Mouse (Mus musculus) heart, postnatal 10 days (tissue): ENCODE measurements around the gene Adk. TPM values are rescaled to one million over a fixed set of nuclear protein-coding genes. Genes with fewer than 3 reads are reported as not detected.
A peak's percentile ranks its signal among the peaks of the same experiment; 100 is the strongest.

Source experiments
- DNase-seq, 2 experiments: peaks; one replicate each; pipeline ENCODE4 v3.0.0; 2021
- intact Hi-C: fragments of 180-260 bp; cut with DNase I; formaldehyde crosslinking; loops from one replicate; pipeline ENCODE4 v1.15.1; 2025
- total RNA-seq, 2 experiments: library from RNA; stranded (reverse); gene quantifications; 2 replicates each; pipeline ENCODE4 v1.2.3; 2021

Gene Adk
- 100 to 1,000 TPM; 157 to 165 TPM for total RNA-seq

DNA sequence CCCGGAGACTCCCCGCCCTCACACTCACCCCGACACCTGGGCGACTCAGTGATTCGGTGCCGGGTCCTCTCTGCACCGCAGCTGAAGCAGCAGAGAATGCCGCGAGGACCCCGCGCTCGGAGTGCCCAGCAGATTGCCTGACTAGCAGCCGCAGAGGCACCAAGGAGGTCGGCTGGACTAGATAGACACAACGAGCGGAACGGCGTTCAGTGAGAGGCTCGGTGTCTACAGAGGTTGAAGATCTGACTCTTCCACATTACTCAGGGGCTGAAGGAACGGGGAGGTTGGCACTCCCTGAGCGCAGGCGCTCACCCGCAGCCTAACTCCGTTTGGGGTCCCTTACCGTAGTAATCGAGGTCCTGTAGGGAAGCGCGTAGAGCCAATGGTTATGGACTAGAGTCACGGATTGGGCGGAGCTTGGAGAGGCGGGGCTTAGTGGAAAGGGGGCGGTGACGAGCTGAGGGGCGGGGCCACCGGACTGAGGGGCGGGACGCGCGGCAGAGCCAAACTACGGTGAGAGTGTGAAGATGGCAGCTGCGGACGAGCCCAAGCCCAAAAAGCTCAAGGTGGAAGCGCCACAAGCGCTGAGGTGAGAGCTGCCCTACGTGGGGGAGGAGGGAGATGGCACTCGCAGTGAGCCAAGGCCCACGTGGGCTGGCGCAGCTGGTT is at the start of gene Adk, which contains the start of gene Ap3m1:
Gene Adk, plus strand, starts transcription at position 463 of the 669 bp plus-strand sequence.
Gene Ap3m1, minus strand, starts transcription at position 397 of the 669 bp plus-strand sequence.
- DNase-seq = peak; percentile 96 to 97
- intact Hi-C loops = loop anchor here (2.0 to 10.0 kb wide), 2 partner anchors 63 to 693 kb away; no protein-coding TSS in a partner anchor

DNA sequence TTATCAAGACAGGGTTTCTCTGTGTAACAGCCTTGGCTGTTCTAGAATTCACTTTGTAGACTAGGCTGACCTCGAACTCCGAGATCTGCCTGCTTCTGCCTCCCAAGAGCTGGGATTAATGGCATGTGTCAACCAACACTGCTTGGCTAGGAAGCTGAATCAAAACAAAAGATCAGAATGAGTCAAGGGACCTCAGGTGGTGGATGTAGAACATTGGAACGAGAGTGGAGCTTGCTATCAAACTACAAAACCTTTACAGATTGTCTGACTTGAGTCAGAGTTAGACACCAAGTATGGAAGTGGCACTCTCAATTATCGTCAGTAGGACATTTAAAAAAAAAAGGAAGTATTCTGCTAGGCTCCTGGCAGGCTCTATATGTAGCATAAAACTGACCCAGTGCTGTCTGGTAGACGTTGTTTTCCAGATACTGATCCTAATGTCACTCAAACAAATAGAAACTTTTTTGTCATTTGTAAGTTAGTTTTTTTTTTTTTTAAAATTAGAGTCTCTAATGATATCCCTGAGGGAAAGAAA is 38.5 kb upstream of the Adk start:
- intact Hi-C loops = no loop called here
- no peak for DNase-seq

DNA sequence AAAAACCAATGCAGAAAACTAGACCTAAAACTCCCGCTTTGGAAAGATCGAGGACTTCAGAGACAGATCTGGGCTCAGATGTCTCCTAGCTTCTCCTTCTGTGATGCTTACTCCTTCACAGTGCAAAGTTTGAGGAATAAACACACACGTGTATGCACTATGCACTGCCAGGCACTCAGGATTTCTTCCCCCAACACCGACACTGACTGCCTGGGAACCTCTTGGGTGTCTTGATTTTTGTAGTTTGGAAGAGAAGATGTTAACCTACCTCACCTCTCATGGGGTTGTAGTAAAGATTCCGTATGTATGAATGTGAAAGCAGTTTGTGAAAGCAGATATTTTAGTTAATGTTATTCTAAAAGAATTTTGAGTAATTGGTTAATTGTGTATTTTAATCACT is 34.5 kb upstream of the Adk start:
- no peak for DNase-seq
- intact Hi-C loops = no loop called here

DNA sequence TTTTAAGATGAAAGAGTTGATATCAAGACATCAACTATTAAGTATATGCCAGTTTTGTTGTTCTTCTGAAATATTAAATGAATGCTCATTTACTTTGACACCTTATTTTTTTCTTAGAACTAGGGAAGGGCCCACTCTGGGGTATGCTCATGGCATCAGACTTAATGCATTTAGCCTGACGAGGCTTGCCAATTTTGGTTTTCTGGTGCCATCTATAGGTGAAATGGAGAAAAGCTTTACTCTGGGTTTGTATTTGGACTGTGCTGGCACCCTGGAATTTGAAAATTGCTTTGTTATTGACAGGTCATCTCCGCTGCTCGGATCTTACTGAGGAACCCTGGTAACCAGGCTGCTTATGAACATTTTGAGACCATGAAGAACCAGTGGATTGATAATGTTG is 33.4 kb upstream of the Adk start:
- intact Hi-C loops = no loop called here
- peak; percentile 23 to 36 for DNase-seq

DNA sequence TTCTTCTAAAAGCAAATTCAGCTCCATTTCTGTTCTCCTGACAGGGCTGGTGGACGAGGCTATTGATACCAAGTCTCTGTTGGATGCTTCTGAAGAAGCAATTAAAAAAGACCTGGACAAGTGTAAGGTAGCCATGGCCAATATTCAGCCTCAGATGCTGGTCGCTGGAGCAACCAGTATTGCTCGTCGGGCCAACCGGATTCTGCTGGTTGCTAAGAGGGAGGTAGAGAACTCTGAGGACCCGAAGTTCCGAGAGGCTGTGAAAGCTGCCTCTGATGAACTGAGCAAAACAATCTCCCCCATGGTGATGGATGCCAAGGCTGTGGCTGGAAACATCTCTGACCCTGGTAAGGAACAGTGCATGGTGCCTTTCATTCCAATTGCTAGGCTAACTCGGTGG is 31.9 kb upstream of the Adk start:
- intact Hi-C loops = no loop called here
- no peak for DNase-seq

DNA sequence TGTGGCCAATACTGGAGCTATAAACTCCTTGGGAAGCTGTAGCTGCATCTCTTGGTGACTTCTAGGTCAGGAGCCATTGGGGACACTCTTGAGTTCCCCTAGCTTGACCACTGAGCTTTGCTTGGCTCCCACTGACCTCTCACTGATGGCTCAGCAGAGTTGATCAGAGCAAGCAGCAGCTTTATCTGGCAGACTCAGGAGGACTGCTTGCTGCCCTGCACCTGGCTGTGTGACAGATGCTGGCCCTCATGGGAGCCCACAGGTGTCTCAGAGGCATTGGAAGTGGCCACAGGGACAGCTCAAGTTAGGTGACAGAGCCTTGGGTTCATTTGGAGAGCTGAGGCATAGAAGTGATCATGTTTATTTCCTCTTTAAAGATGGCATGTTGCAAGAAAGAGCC is 24.8 kb upstream of the Adk start:
- DNase-seq = no peak
- intact Hi-C loops = no loop called here

DNA sequence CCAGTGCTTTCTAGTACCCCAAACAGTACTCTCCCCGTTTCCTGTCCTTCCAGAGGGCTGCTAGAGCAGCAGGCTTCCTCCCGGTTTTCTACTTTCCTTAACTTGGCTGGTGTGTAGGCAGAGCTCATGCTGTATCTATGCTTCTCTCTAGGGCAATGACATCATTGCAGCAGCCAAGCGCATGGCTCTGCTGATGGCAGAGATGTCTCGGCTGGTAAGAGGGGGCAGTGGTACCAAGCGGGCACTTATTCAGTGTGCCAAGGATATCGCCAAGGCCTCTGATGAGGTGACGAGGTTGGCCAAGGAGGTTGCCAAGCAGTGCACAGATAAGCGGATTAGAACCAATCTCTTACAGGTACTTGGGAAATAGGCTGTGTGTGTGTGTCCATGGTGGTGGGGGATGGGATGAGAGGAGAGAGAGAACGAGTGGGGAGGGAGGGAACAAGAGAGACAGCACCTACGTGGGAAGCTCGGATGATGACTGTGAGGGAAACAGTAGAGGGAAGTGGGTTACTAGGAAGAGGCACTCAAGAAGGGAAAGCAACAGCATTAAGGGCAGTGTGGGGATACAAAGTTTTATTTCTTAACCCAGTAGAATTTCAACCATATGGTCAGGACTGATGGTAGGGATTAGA is 23.2 kb upstream of the Adk start:
- intact Hi-C loops = no loop called here
- no peak for DNase-seq

DNA sequence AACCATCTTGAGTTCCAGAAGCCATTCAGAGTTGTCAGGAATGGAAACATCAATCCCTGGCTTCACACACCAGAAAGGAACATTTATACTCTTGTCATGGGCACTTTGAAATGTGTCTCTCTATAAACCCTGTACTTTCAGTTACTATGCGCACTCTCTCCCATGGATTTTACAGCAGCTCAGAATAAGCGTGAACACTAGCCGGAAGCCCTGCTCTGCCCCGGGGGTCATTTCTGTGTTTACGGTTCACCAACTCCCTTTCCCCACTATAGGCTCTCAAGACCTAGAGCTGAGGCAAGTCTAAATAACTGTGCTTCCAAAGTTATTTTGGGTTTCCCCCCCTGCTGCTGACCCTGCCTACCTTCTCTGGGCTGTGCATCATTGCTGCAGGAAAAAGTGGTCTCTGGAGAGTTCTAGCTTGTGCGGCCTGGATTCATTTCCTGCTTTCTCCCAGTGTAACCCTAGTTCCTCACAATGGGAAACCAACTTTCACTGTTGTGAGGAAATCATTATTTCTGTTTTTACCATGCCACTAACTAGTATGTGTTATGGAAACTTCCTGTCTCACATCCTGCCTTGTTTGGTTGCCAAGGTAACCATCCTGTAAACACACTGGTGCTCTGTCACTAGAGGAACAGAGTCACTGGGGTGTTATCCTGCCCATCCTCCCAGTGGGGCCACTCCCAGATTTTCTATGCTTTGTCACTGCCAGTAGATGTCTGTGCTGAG is 20.4 kb upstream of the Adk start:
- DNase-seq = peak; percentile 76 to 81
- intact Hi-C loops = loop anchor here (2.0 kb wide), 1 partner anchor 19 kb away; no protein-coding TSS in a partner anchor

DNA sequence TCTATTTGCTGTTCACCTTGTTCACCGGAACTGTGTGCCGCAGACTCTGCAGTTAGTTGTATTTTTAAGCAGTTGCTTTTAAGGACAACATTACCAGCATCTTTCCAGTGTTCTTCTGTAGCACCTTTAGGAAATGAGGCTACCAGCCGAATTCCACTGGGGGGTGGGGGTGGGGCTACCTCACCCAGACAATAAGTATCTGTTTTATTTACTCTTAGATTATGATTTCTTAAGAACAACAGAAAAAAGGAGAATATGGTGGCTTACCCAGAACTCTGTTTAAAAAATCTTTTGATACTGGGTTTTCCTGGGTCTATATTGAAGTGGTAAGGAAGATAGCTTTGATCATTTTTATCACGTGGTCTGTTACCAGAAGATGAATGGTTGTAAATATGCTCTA is 18.1 kb upstream of the Adk start:
- no peak for DNase-seq
- intact Hi-C loops = no loop called here

DNA sequence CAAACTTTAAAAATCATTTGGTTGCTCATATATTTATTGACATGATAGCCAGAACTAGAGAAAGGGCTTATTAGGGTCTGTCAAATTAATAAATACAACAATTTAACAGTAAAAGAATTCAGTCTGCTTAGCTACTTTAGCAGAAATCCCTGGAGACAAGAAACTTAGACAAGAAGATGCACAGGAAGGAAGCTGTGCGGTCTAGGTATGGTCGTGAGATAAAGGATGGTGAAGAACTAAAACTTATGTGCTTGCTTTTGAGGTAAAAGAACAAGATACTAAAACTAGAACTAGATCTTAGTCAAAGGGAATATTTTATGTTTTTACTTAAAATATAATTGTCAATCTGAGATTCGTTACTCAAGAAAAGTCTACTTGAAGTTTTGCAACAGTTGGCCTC is 17.6 kb upstream of the Adk start:
- no peak for DNase-seq
- intact Hi-C loops = no loop called here

DNA sequence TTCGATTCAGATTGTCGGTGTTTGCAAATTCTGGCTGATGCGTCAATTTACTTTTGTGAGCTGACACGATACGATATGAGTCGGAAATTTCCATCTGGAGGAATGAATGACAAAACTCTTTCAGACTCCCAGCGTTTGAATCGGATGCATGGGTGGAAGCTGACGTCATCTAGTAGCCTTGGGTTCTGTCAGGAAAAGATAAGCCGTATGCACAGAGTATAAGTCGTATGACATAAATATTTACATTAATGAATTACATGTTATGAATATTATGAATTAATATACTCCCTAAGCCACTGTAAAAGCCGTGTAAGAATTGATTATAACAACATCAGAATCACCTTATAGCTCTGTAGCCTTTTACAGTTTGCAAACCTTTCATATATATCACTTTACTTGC is 13.3 kb upstream of the Adk start:
- intact Hi-C loops = no loop called here
- no peak for DNase-seq

DNA sequence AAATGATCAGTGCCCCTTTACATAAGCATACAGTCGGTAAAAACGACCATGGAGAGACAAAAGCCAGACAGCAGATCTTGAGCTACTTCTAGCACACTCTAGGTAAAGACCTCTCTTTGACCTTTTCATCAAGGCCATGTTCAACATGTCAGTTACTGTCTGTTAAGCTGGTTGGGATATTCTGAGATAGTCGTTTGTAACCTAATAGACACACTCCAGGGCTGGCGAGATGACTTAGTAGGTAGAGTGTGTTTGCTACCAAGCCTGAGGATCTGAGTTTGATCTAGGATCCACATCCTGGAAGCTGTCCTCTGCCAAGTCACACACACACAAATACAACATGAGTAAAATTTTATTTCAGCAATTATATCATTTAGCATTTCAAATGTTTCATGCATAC is 12.8 kb upstream of the Adk start:
- DNase-seq = no peak
- intact Hi-C loops = no loop called here

DNA sequence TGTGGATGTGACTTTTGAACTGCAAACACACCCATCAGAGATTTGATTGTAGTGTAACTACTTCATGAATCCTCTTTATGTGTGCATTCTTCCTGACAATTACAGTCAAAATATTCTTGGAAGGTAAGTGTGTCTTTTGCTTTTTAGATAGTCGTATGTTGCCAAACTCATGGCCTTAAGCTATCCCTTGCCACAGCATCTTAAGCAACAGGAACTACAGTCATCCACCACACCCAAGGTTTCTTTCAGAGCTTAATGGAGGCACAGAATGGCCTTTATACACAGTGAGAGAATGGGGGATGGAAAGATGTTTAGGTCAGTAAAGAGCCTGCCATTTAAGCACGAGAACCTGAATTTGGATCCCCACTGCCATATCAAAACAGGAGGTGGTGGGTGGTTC is 4.5 kb upstream of the Adk start:
- no peak for DNase-seq
- intact Hi-C loops = no loop called here

DNA sequence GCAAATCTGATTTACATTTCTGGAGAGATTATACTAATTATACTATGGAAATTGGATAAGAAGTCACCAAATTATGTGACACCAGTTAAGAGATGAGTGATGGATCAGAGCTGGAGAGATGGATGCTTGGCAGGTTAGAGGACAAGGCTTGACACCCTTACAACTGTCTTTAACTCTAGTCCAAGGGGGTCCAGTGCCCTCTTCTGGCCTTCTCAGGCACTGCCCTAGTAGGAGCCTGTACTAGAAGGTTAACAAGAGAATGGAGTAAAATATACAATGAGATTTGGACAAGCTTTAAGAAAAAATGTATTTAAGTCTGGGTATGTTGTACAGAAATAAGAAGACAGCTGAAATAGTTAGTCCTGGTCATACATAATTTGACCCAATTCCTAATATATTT is 3.5 kb upstream of the Adk start:
- intact Hi-C loops = no loop called here
- peak; percentile 48 to 61 for DNase-seq

DNA sequence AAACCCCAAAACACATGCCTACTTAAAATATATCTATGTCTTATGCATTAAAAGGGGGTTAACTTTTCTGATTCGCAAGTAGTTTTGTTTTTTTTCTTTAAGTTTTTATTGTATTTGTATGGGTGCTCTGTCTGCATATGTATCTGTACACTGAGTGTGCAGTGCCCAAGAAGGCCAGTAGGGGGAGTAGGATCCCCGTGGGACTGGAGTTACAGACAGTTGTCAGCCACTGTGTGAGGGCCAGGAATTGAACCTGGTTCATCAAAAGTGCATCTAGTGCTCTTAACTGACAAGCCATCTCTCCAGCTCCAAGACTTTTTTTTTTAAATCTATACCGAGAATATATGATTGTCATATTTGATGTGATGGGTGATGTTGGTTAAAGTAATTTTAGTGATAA is 1.6 kb upstream of the Adk start:
- DNase-seq = peak in 1 of 2 experiments; percentile 43
- intact Hi-C loops = loop anchor here (2.0 to 10.0 kb wide), 2 partner anchors 18 to 694 kb away; no protein-coding TSS in a partner anchor

DNA sequence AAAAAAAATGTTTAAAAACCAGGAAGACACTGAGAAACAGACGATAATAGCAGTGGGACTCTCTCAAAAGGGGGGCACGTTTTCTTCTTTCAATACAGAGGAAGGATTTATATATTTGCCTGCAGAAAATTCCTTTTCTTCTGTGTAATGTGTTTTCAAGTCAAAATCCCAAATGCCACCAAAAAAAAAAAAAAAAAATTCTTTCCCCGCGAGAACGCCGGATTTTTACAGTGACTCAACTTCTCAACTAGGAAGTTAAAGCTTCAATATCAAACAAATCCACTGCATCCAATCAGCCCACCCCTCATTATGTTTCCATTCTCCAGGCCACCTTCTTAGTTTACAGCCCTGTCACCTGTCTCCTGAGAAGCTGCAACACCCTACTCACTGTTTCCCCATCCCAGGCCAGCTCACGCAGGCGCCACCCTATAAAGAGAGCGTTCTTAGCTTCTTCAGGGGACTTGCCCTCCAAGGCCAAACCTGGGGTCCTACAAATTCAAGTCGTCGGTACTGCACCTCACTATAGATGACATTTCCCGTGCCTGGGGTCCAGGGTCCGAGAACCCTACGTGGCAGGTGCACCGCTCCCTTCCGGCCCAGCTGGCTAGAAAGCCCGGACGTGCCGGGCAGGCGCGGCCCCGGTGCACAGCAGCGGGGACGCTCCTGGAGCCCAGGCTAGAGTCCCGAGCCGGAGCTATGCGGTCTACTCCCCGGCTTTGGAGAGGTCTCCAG is 828 bp upstream of the Adk start:
- DNase-seq = no peak
- intact Hi-C loops = loop anchor here (2.0 to 10.0 kb wide), 3 partner anchors 19 to 693 kb away; no protein-coding TSS in a partner anchor

DNA sequence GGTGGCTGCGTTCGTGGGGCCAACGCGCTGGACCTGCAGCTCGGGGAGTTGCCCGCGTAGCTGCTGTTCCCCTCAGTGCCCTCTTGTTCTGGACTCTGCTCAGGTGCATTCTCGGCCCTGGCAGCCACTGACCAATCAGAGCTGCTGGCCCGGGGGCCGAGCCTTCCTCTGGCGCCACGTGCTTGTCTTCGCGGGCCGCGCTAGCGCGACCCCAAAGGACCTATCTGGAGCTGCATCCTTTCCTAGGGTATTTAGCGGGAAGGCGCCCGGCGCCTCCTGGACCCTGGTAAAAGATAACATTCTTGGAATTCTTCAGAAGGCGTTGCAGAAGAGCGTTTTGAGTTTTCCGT is 382 bp downstream of the Adk start:
- DNase-seq = peak; percentile 87 to 88
- intact Hi-C loops = loop anchor here (2.0 to 10.0 kb wide), 2 partner anchors 62 to 692 kb away; no protein-coding TSS in a partner anchor

DNA sequence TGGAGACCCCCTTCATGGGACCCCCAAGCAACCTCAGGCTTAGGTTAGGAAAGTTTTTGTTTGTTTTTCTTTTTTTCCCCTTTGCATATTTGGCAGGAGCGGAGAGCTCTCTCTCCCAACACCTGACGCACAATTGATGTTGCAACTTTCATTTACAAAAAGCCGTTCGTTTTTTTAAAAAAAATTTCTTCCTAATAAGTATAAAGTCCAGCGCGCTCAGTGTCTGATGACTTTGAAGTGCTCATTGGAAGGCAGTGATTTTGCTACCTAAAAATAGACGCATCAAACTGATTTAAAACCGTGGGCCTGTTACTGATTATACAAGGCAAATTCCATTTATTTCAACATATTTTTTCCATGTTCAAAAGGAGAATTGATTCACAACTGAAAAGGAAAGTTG is 777 bp downstream of the Adk start:
- no peak for DNase-seq
- intact Hi-C loops = loop anchor here (2.0 to 10.0 kb wide), 2 partner anchors 62 to 692 kb away; no protein-coding TSS in a partner anchor

DNA sequence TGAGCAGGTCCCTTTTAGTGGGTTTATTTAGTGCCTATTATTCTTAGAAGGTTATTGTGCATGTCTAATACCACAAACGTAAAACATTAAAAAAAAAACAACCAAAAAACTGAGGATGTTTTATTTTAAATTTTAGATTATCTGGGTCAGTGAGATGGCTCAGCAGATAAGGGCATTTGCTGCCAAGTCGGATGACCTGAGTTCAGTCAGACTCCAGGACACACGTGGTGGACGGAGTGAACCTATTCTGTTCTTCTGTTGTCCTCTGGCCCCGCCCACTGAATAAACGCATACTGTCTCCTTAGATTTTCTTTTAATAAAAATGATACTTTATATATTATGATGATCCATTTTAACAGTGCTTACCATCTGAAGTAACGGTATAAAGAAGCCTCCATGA is 1.2 kb downstream of the Adk start:
- intact Hi-C loops = loop anchor here (2.0 to 10.0 kb wide), 2 partner anchors 61 to 691 kb away; no protein-coding TSS in a partner anchor
- peak; percentile 26 to 48 for DNase-seq

DNA sequence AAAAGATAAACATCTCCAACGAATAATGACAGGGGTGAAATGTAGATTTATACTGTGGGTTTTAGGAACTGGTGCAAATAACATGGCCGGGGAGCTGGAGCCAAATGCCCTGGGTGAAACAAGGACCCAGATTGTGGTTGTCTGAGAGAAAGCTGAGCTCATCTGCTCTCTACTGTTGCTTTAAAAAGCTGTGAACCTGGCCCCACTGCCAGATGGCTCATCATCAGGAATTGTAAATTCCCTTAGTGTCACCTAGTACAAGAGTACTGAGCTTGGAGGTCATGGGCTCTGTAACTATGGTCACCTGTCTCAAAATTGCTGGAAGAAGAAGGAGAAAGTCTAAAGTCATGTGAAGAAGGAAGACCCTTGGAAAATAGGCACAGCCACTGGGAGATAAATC is 6.6 kb downstream of the Adk start:
- peak; percentile 58 to 62 for DNase-seq
- intact Hi-C loops = loop anchor here (10.0 kb wide), 1 partner anchor 686 kb away; no protein-coding TSS in a partner anchor
